Mouse (Mus musculus) kidney, embryonic 14.5 days (tissue): ENCODE data around the gene 1700122O11Rik. TPM values are rescaled to one million over a fixed set of nuclear protein-coding genes. Genes with fewer than 3 reads are reported as not detected.

Source experiments
- ATAC-seq: fragments of 200-750 bp; cut with Nextera tagmentation; 2 replicates; pipeline ENCODE4 v1.8.0; 2017; ENCODE audit warnings: moderate number of reproducible peaks, mild to moderate bottlenecking, moderate TSS enrichment, moderate library complexity; ENCODE audit not compliant: low FRiP score, low TSS enrichment
- H3K27ac ChIP-seq: fragments of 300-500 bp; sonication (generic); 2 replicates; pipeline ENCODE4 v1.5.1; 2014; ENCODE audit warnings: low read depth, mild to moderate bottlenecking, low read length, moderate library complexity, mixed read lengths
- H3K27me3 ChIP-seq: fragments of 300-500 bp; sonication (generic); 2 replicates; pipeline ENCODE4 v1.6.1; 2014; ENCODE audit warnings: mild to moderate bottlenecking, low read length; ENCODE audit not compliant: control insufficient read depth, insufficient read depth
- H3K36me3 ChIP-seq: fragments of 300-500 bp; sonication (generic); 2 replicates; pipeline ENCODE4 v1.6.1; 2014; ENCODE audit warnings: low read length, mixed read lengths; ENCODE audit not compliant: control insufficient read depth, insufficient read depth
- H3K4me1 ChIP-seq: fragments of 300-500 bp; sonication (generic); 2 replicates; pipeline ENCODE4 v1.6.1; 2014; ENCODE audit warnings: low read length, mixed read lengths; ENCODE audit not compliant: control insufficient read depth, insufficient read depth
- H3K4me2 ChIP-seq: fragments of 300-500 bp; sonication (generic); replicated peaks from 2 replicates; pipeline ENCODE4 v1.6.1; 2014; ENCODE audit warnings: low read depth, mild to moderate bottlenecking, low read length
- H3K4me3 ChIP-seq: fragments of 300-500 bp; sonication (generic); 2 replicates; pipeline ENCODE4 v1.5.1; 2014; ENCODE audit warnings: mild to moderate bottlenecking, low read length
- H3K9ac ChIP-seq: fragments of 300-500 bp; sonication (generic); 2 replicates; pipeline ENCODE4 v1.6.1; 2014; ENCODE audit warnings: low read depth, mild to moderate bottlenecking, low read length, moderate library complexity
- H3K9me3 ChIP-seq: fragments of 300-500 bp; sonication (generic); 2 replicates; pipeline ENCODE4 v1.6.1; 2016; ENCODE audit warnings: low read length; ENCODE audit not compliant: control insufficient read depth
- WGBS: fragments of 180-500 bp; shearing (Covaris S2); extraction: QIAGEN DNeasy Blood & Tissue Kit; methylation state at CpG from one replicate; pipeline ENCODE4 v1.1.7; 2014; 5-methylcytosine and 5-hydroxymethylcytosine counted together
- polyA plus RNA-seq: library from polyadenylated mRNA; unstranded; fragments of >200 nt; fragmentation: Nextera tagmentation; extraction: Ambion mirVana; gene quantifications from 2 replicates; pipeline ENCODE4 v1.2.1, GENCODE M21; 2014

Gene 1700122O11Rik
- polyA plus RNA-seq, 1 experiment from 2014 or later = not detected

- no peaks in the 10 kb centered on the region for H3K36me3 ChIP-seq
- no peak overlapping the region for H3K9ac ChIP-seq
- H3K4me2 ChIP-seq = no peak overlapping the region
- ATAC-seq = no peak
- no peak overlapping the region for H3K27ac ChIP-seq
- H3K4me3 ChIP-seq = no peak overlapping the region
- H3K4me1 ChIP-seq = peaks cover 22% of the 10 kb centered on the region
- 0 out of 2 replicates have a peak, but pooled peaks cover 2% of the 10 kb centered on the region for H3K27me3 ChIP-seq
- WGBS = 47% methylated on average over 6 of the region's 6 CpGs
- H3K9me3 ChIP-seq = no peaks in the 10 kb centered on the region
Observed at GRCm38 (mm10) chr17:47999403-47999802, 38.7 kb downstream of the 1700122O11Rik start.

GRCm38 (mm10) chr17:47997806-47998205, 40.3 kb downstream of the 1700122O11Rik start:
- no peak overlapping the region for H3K4me3 ChIP-seq
- H3K36me3 ChIP-seq = no peaks in the 10 kb centered on the region
- H3K4me2 ChIP-seq = no peak overlapping the region
- H3K4me1 ChIP-seq = peaks cover 20% of the 10 kb centered on the region
- H3K9me3 ChIP-seq = no peaks in the 10 kb centered on the region
- H3K27ac ChIP-seq = no peak overlapping the region
- H3K27me3 ChIP-seq = 0 out of 2 replicates have a peak, but pooled peaks cover 2% of the 10 kb centered on the region
- no peak for ATAC-seq
- 46% methylated on average over 3 of the region's 3 CpGs for WGBS
- H3K9ac ChIP-seq = no peak overlapping the region

- 27% methylated on average over 10 of the region's 10 CpGs for WGBS
- H3K4me3 ChIP-seq = no peak overlapping the region
- no peaks in the 10 kb centered on the region for H3K27me3 ChIP-seq
- H3K4me2 ChIP-seq = no peak overlapping the region
- H3K27ac ChIP-seq = no peak overlapping the region
- H3K4me1 ChIP-seq = peaks cover 13% of the 10 kb centered on the region
- no peak; the same call in 1 of the 2 replicates for ATAC-seq
- H3K9ac ChIP-seq = no peak overlapping the region
- no peaks in the 10 kb centered on the region for H3K9me3 ChIP-seq
- no peaks in the 10 kb centered on the region for H3K36me3 ChIP-seq
Observed at GRCm38 (mm10) chr17:47990392-47991123, 47.5 kb downstream of the 1700122O11Rik start.

GRCm38 (mm10) chr17:47989951-47990378, 48.1 kb downstream of the 1700122O11Rik start:
- Histone ChIP-seq H3K9ac (no peak overlapping the region), H3K9me3 (no peaks in the 10 kb centered on the region), H3K4me1 (peaks cover 13% of the 10 kb centered on the region), H3K27me3 (no peaks in the 10 kb centered on the region), H3K4me3 (no peak overlapping the region), H3K27ac (peak overlapping the region; percentile 0; the same call in 1 of the 2 replicates), H3K4me2 (no peak overlapping the region; the same call in 1 of the 2 replicates), H3K36me3 (no peaks in the 10 kb centered on the region)
- 6% methylated on average over 8 of the region's 8 CpGs for WGBS
- peak; percentile 70 for ATAC-seq

GRCm38 (mm10) chr17:47988811-47989210, 49.3 kb downstream of the 1700122O11Rik start:
- 29% methylated on average over 8 of the region's 8 CpGs for WGBS
- ATAC-seq = peak; percentile 33; the same call in 1 of the 2 replicates
- Histone ChIP-seq H3K9me3 (no peaks in the 10 kb centered on the region), H3K9ac (no peak overlapping the region), H3K27me3 (no peaks in the 10 kb centered on the region), H3K4me1 (peaks cover 13% of the 10 kb centered on the region), H3K4me3 (no peak overlapping the region), H3K36me3 (no peaks in the 10 kb centered on the region), H3K4me2 (no peak overlapping the region), H3K27ac (no peak overlapping the region)

GRCm38 (mm10) chr17:47988074-47988473, 50.0 kb downstream of the 1700122O11Rik start:
- Histone ChIP-seq H3K4me1 (peaks cover 13% of the 10 kb centered on the region), H3K27ac (no peak overlapping the region), H3K9ac (no peak overlapping the region), H3K27me3 (no peaks in the 10 kb centered on the region), H3K36me3 (no peaks in the 10 kb centered on the region), H3K4me3 (no peak overlapping the region), H3K9me3 (no peaks in the 10 kb centered on the region), H3K4me2 (no peak overlapping the region)
- no peak for ATAC-seq
- 72% methylated on average over 8 of the region's 8 CpGs for WGBS

Other genes with a start within 250 kb of the 1700122O11Rik start
- 15.7 and 26.1 TPM in 2 replicates for gene Mdfi, start 203.6 kb downstream of the 1700122O11Rik start, polyA plus RNA-seq
- 23.9 and 25.4 TPM in 2 replicates for gene Foxp4, start 113.6 kb downstream of the 1700122O11Rik start, polyA plus RNA-seq
- not detected in 2 replicates for gene 1700067P10Rik, start 51.0 kb upstream of the 1700122O11Rik start, polyA plus RNA-seq
- not detected in 2 replicates for gene 9830107B12Rik, start 108.0 kb upstream of the 1700122O11Rik start, polyA plus RNA-seq
- not detected in 2 replicates for gene A530064D06Rik, start 129.0 kb upstream of the 1700122O11Rik start, polyA plus RNA-seq
- not detected in 2 replicates for gene Trem1, start 194.5 kb upstream of the 1700122O11Rik start, polyA plus RNA-seq
- gene Trem3, start 209.5 kb upstream of the 1700122O11Rik start, polyA plus RNA-seq = not detected in 2 replicates
- gene Treml4, start 226.0 kb upstream of the 1700122O11Rik start, polyA plus RNA-seq = 0.19 and 0.43 TPM in 2 replicates